Mouse (Mus musculus) hematopoietic multipotent progenitor cell, adult 10-12 weeks (in vitro differentiated cells): ENCODE data around the gene Nploc4. TPM values are rescaled to one million over a fixed set of nuclear protein-coding genes. Genes with fewer than 3 reads are reported as not detected.

Experiments used
- polyA plus RNA-seq: library from polyadenylated mRNA; stranded (reverse); fragments of >175 nt; gene quantifications from 2 replicates; pipeline ENCODE4 v1.2.3, GENCODE M21; 2012; ENCODE audit warnings: low replicate concordance

Gene Nploc4
- polyA plus RNA-seq = 61.4 and 65.9 TPM in 2 replicates

DNA sequence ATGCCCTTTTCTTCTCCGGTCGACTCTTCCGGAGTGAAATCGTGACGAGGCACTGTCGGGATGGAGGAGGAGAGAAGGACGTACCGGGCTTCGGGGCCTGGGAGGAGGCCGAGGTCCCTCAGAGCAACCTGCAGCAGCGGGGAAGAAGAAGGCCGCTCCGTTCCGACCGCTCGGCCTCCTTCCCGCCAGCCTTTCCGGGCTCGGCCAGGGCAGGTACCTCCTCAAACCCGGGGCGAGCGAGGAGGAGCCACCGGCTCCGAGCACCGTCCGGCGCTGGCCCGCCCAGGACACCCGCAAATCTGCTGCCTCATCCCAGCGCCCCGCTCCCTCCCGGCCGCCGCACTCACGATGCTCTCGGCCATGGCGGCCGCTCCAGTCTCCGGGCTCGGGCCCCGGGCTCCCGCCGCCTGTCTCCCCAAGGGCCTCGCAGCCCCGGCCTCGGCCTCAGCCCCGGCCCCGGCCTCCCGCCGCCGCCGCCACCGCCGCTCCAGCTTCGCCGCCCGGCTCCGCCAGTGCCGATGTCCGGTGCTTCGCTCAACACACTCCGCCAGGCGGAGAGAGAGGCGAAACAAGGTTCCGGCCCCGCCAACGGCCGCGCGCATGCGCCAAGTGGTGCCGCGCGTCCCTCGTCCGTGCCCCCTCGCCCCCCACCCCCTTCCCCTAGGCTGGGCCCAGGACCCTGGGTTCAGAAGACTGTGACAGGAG lies at the start of gene Nploc4:
Gene Nploc4 (minus strand): TSS at position 557 of the 705 bp plus-strand sequence.

DNA sequence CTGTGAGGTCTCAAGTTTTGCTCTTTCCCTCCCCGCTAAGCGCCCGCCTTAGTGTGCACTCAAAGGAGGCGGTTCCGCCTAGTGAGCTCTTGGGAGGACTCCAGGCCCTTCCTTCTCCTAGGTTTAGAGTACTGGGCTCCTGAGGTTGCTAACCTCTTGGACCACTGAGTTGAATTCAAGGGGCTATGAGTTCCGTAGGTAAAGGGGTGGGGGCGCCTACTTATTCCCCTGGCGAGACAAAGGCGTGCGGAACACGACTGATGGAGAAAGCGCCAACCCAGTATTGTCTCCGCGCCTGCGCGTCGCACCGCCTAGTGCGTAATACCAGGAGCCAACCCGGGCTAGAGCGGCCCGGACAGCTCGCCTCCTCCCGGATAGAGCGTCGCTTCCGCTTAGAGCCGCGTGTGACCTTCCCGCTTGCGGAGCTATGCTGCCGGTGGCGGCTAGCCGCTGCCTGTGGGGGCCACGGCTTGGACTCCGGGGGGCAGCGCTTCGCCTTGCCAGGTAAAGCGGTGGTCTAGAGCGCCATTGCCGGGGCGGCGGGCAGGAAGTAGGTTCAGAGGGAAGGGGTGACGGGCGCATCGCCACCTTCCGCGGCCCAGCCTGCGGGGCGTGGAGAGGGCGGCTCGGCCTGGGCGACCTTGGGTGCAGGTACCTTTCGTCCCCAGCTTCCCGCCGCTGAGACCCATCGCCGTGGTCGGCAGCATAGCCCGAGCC lies 46.9 kb upstream of the Nploc4 start, which contains the start of gene Mrpl12:
Gene Mrpl12 (plus strand): TSS at position 349 of the 717 bp plus-strand sequence.

DNA sequence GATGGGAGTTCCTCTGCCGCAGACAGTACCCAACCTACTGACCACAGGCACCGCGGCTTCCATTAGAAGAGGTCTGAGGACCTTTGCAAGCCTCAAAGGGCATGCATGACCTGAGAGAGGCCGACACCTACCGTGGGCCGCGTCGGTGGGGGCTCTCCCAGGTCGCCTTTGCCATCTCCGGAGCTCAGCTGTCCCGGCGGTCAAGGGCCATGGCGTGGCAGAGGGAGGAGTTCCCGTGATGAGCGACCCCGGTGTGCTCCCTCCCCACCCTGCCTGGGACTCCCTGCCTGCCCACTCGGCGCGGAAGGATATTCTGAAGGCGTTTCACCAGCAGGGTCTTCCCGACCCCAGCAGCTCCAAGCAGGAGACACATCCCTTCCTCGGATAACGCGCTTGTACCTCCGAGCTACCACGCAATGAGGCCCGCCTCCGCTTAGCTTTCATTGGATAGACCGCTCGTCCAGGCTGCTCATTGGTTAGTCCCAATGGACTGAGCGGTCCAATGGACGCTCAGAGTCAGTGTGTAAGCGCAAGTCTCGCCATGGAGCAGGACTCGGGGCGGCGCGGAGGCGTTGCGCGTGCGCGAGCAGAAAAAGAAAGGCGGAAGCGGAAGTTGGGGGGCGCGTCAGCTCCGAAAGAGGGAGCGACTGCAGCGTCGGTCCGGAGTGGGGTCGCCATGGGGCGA lies 29.7 kb upstream of the Nploc4 start, which contains the start of gene Arl16:
Gene Arl16 (minus strand): TSS at position 557 of the 685 bp plus-strand sequence.

DNA sequence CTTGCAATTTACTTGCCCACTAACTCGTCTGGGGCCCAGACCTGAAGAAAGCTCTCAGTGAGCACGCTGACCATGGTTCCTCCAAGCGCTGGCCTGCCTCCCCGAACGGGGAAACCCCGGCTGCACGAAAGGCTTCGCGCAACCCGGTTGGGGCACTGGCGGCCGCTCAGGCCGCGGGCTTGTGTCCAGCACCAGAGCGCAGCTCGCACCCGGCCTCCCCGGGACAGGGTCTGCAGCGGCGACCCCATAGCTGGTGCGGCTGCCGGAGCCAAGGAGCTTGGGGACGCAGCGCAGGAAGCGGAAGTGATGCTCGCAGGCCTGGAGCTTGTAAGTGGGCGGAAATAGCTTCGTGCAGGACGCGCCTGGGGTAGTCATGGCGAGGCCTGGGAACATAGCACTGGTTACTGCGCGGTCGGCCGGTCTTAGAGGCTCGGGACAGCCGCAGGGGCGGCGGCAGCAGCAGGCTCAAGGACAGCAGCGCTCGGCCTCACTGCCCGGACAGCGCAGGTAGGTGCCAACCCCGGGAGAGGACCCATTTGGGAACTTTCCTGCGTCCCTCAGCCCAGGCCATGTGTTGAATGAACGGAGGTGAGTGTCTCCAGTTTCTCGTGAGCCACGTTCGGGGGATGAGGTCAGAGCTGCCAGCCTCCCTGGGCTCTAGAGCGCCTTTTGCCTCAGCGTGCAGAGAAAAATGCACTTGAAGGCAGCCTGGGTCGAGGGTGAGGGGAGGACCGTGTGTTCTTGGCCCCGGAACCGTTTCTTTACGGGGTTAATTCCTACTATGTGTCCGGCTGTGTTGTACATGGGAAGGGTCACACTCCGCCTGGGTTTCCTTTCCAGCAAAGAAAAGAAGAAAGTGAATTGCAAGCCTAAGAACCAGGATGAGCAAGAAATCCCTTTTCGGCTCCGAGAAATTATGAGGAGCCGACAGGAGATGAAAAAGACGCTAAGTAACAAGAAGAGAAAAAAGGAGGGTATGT lies 20.6 kb upstream of the Nploc4 start, which contains the start of the genes Oxld1 and Ccdc137:
Gene Oxld1 (minus strand): TSS at position 297 of the 980 bp plus-strand sequence.
Gene Ccdc137 (plus strand): TSS at position 344 of the 980 bp plus-strand sequence.

DNA sequence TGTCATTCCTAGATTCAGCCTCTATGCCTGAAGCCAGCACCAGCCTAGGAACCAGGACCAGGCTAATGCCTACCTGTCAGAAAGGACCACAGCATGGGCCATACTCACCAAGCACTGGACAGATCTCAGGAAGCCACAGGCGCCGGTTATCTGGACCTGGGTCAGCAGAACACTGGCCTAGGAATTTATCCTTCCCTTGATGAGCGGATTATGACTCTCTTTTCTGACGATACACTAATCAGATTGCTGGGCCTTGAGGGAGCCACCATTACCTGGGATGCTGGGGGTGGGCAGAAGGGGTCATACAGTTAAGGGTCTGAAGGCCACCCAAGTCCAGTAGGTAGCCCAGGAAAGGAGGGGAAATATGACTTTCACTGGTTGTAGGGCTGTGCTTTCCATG lies 15.8 kb upstream of the Nploc4 start, which contains the start of gene Pde6g:
Gene Pde6g (minus strand): TSS at position 195 of the 400 bp plus-strand sequence.

DNA sequence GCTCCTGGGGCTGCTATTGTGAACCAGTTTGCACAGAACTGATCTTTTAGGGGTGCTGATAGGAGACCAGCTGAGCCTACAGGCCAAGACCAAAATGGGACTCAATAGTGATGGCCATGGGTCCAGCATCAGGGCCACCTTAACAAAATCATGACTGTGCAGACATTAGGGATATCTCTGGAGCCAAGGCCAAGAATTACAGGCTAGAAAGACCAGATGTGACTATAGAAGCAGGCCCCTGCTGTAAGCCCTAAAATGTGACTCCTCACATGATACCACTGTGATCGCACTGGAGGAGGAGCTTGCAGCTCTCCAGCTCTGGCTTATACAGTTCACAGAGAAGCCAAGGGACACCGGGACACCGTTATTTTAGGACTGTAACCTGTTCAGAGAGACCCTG lies 4.8 kb upstream of the Nploc4 start, which contains the start of gene Tspan10:
Gene Tspan10 (plus strand): TSS at position 301 of the 400 bp plus-strand sequence.

DNA sequence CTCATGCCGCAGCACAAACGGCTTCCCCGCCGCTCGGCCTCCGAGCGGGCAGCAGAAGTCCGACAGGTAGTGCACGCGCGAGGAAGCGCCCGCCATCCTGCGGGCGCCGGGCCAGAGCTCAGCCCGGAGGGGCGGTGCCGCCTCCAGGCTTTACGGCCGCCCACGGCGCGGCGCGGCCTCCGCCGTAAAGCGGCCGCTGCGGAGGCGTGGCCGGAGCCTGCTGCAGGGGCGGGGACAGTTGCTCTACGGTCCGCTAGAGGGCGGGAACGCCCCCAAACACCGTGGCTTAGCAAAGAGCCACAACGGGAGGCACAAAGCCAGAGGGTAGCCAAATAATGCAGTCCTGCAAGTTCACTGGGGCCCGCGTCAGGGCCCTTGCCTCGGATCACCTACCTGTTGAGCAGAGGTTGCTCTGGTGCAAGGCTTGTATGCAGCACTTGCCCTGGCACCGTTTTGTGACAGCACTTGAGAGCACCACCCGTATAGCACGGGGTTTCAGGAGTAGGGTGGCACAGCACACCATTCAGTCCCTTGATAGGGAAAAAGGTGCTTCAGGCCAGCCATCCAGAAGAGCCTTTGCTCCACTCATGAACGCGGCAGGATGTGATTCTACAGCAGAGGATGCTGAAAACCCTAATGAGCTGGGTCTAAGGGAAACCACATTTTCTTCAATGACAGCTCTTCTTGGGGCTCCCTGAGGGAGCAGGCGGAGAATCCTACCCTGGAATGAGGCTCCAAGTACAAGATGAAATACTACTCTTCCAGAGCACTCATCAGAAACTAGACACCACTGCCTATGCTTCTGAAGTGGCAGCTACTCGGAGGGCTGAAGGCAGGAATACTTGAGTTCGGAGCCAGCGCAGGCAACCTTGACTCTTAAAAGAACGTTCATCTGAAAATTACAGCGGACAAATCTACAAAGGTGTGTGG lies 58.6 kb downstream of the Nploc4 start, which contains the start of gene Faap100:
Gene Faap100 (minus strand): TSS at position 154 of the 930 bp plus-strand sequence.

DNA sequence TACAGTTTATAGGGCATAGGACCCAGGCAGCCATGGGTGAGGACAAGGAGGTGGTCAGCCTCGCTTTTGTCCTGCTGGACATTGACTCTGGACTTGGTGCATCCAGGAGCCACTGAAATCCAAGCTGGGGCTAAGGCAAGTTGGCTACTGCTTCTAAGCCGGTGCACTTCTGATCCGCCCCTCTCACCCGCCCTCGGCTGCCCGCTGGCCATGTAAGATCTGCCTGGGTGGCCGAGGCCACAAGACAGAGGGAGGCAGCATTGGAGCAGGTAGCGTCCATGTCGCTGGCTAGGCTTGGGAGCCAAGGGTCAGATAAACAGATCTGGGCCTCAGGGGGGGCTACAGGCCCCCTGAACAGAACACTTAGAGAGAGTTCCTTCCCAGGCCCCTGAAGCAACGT lies 76.2 kb downstream of the Nploc4 start, which contains the start of gene Fscn2:
Gene Fscn2 (plus strand): TSS at position 240 of the 400 bp plus-strand sequence.

DNA sequence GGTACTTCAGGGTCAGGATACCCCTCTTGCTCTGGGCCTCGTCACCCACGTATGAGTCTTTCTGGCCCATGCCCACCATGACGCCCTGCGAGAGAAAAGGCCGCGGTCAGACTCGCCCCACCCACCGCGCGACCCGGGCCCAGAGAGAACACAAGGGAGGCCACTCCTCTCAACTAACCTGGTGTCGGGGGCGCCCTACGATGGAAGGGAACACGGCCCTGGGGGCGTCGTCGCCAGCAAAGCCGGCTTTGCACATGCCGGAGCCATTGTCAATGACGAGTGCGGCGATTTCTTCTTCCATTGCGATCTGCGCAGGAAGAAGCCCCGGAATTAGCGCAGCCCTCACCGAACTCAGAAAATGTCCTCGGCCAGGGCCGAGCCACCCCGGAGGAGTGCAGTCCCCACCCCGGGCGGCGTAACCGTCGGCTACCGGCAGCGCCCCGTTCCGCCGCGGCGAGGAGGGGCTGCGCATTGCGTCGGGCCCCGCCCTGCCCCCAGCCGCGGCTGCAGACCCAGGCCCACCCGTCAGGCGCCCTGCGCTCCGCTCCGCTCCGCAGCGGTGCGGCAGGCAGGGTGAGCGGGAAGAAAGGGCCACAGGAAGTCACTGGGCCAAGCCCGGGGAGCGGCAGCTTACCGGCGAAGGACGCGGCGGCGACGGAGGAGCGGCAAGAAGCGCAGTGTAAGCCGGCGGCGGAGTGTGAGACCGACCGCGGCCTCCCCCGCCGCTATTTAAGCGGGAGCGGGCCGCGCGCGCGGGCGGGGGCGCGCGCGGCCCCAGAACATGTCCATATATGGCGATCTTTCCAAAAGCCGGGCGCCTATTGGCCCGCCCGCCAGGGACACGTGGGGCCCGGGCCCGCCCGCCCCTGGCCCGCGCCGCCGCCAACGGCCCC lies 89.5 kb downstream of the Nploc4 start, which contains the start of gene Actg1:
Gene Actg1 (minus strand): TSS at position 752 of the 893 bp plus-strand sequence.

Other genes with a start within 250 kb of the Nploc4 start
- 3.3 and 4.0 TPM in 2 replicates for gene Bahcc1, start 204.8 kb downstream of the Nploc4 start, polyA plus RNA-seq
- 867 and 988 TPM in 2 replicates for gene Actg1, start 89.2 kb downstream of the Nploc4 start, polyA plus RNA-seq
- 0.08 TPM in 1 of 2 replicates, not detected in the other for gene Fscn2, start 76.2 kb downstream of the Nploc4 start, polyA plus RNA-seq
- gene Faap100, start 58.9 kb downstream of the Nploc4 start, polyA plus RNA-seq = 21.3 and 34.2 TPM in 2 replicates
- gene Tspan10, start 4.9 kb upstream of the Nploc4 start, polyA plus RNA-seq = 0.07 TPM in 1 of 2 replicates, not detected in the other
- 0.13 and 0.58 TPM in 2 replicates for gene Pde6g, start 15.8 kb upstream of the Nploc4 start, polyA plus RNA-seq
- 10.5 and 12.8 TPM in 2 replicates for gene Oxld1, start 20.4 kb upstream of the Nploc4 start, polyA plus RNA-seq
- 20.5 and 30.8 TPM in 2 replicates for gene Ccdc137, start 20.4 kb upstream of the Nploc4 start, polyA plus RNA-seq
- gene Arl16, start 29.9 kb upstream of the Nploc4 start, polyA plus RNA-seq = 27.3 and 31.8 TPM in 2 replicates
- 130 and 185 TPM in 2 replicates for gene Mrpl12, start 46.9 kb upstream of the Nploc4 start, polyA plus RNA-seq
- gene Slc25a10, start 54.1 kb upstream of the Nploc4 start, polyA plus RNA-seq = 27.5 and 43.7 TPM in 2 replicates
- not detected in 2 replicates for gene Gcgr, start 93.0 kb upstream of the Nploc4 start, polyA plus RNA-seq
- 130 and 145 TPM in 2 replicates for gene Mcrip1, start 112.0 kb upstream of the Nploc4 start, polyA plus RNA-seq
- gene Ppp1r27, start 113.4 kb upstream of the Nploc4 start, polyA plus RNA-seq = not detected in 2 replicates
- 322 and 696 TPM in 2 replicates for gene P4hb, start 135.5 kb upstream of the Nploc4 start, polyA plus RNA-seq
- gene Arhgdia, start 143.9 kb upstream of the Nploc4 start, polyA plus RNA-seq = 989 and 1,139 TPM in 2 replicates
- gene Alyref, start 160.7 kb upstream of the Nploc4 start, polyA plus RNA-seq = 123 and 133 TPM in 2 replicates
- 30.2 and 93.3 TPM in 2 replicates for gene Anapc11, start 160.7 kb upstream of the Nploc4 start, polyA plus RNA-seq
- 3.7 and 6.2 TPM in 2 replicates for gene Npb, start 170.8 kb upstream of the Nploc4 start, polyA plus RNA-seq
- 62.9 and 99.6 TPM in 2 replicates for gene Pcyt2, start 180.2 kb upstream of the Nploc4 start, polyA plus RNA-seq
- gene Sirt7, start 187.5 kb upstream of the Nploc4 start, polyA plus RNA-seq = 225 and 508 TPM in 2 replicates
- 42.4 and 46.3 TPM in 2 replicates for gene Mafg, start 195.9 kb upstream of the Nploc4 start, polyA plus RNA-seq
- 1.2 and 1.3 TPM in 2 replicates for gene Pycr1, start 206.1 kb upstream of the Nploc4 start, polyA plus RNA-seq
- gene Myadml2, start 210.4 kb upstream of the Nploc4 start, polyA plus RNA-seq = 0.42 and 1.4 TPM in 2 replicates
- gene Notum, start 223.5 kb upstream of the Nploc4 start, polyA plus RNA-seq = not detected in 2 replicates
- 214 and 360 TPM in 2 replicates for gene Aspscr1, start 235.3 kb upstream of the Nploc4 start, polyA plus RNA-seq